Mouse (Mus musculus): Measurements from ENCODE around the gene Tmeff1.

The Tmeff1 gene

DNA sequence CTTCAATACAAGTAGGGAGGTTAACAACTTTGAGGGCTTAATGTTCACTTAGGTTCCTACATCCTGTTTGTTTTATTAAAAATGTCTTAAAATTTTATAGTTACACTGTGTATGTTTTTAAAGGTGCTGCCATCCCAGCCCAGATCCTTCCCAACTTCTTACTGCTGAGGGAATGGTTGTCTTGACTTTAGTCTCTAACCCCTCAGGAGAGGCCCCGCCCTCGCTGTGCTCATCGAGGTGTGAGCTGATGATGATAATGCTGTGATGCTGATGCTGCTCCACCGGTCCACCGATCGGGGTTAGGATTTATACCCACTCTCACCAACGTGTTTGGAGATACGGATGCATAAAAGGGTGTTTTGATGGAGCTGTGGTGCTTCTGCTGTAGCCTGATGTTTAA lies 23.1 kb upstream of the Tmeff1 start:
- in situ Hi-C loops (cut with MseI, MboI): no loop called here

DNA sequence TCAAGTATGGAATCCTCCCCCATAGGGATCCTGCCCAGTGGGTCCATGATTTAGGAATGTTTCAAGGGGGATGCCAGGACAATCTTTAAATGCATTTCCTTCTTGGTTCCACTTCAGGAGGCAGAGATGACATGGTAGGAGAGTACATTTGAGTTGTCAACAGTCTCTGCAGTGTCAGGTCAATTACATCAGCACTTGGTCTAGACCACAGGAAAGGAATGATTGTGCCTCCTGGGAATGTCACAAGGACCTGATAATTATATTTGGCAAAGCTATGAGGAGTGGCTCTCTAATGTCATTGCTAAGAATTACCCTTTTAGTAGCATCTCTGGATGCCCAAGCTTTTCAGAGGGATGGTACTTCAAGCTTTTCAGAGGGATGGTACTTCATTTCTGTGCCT lies 20.0 kb upstream of the Tmeff1 start:
- in situ Hi-C loops (cut with MseI, MboI): no loop called here

DNA sequence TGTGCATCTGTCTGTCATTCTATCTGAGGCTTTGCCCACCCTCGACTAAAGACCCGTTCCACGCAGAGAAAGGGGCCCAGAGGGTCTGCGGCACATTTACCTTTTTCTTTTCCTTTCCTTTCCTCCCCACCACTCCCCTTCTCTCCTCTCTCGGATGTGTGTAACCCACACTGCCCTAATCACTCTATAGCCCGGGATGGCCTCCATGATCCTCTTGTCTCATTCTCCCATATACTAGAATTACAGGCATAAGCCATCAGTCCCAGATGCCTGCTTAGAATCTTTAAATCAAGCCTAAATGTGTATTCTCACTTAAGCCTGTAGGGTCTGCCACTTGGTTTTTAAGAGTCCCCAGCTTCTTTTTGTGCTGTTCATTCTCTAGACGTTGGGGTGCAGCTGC lies 8.6 kb upstream of the Tmeff1 start:
- in situ Hi-C loops (cut with MseI, MboI): no loop called here

DNA sequence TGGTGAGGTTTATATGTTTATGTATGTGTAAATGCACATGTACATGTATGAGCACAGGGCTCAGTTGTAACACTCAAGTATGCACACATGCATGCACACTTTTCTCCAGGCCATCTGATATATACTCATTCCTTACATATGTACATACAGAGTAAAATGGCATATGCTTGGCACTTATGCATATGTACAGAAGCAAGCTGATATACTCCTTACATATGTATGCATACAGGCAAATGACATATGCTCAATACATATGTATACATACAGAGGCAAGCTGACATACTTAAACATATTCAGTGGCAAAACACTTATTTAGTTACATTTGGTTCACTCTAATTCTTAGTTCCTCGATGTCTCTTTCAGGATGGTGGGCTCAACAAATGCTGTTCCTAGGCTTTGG lies 7.1 kb upstream of the Tmeff1 start:
- in situ Hi-C loops (cut with MseI, MboI): no loop called here

DNA sequence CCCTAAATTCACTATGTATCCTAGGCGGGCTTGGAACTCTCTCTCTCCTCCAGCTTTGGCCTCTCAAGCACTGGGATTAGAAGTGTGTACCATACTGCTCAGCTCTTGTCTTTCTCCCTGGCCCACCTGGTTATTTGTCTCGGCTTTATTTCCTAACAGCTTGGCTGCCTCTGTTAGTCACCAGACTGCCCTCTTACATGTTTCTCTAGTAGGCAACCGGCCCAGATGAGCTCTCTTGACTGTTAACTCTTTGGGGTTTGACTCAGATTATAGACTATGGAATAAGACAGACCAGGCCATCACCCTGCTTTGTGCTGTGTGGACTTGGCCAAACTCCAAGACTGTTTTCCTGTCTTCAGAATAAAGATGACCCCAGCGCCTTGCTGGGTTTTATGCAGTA lies 6.6 kb upstream of the Tmeff1 start:
- in situ Hi-C loops (cut with MseI, MboI): no loop called here

DNA sequence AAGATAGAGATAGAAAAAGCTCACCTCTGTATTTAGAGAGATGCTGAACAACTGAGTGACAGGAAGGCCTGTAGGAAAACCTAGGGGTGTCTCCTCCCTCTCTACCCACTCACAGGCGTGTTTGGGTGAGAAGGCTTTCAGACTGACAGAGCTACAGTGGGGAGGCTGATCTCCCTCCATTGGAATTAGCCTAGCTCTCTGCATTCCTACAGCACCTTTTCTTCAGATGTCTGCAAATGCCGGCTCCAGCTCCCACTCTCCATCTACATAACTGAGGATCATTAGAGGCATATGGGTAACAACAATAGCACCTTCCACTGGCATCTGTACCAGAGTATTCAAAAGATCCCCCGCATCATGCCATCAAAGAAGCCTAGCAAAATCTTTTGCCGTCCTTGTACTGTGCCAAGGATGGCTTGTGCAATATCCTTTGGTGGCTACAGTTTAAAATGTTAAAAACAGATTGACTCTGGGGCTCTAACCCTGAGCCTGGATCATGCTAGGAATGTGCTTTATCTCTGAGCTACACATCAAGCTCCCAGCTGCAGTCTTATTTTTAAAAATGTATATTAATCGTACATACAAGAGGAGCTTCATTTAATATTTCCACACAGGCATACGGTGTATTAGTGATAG lies 5.4 kb upstream of the Tmeff1 start:
- in situ Hi-C loops (cut with MseI, MboI): no loop called here

DNA sequence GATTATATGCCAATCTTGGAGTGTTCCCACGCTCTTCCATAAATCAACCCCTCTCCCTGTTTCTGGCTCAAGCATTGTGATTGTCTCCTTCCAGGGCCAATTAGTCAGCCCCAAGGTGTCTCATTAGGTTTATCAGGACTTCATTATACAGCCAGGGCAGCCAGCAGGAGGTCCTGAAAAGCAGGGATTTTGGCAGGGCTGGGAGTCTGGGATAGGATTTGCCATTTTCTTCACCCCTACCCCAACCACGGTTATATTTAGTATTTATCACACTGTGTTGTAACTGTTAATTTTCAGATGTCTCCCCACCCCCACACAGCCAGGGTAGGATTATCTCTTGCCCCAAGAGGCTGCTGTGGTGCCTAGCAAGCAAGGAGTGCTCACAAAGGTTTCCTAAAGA lies 3.8 kb upstream of the Tmeff1 start:
- in situ Hi-C loops (cut with MseI, MboI): no loop called here

DNA sequence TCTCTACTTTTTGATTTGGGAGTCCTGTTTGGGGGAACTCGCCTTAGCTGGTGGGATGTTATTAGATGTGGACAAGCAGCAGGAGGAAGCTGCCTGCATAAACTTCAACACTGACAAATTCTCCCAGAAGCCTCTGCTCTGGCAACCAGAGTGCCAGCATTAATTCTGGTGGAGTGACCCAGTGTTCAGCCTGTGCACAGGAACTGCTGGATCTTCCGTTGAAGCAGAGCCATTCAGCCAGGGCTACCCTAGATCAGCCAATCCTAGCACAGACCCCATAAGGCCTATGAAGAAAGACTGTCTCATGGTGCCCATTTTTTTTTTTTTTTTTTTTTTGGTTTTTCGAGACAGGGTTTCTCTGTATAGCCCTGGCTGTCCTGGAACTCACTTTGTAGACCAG lies 3.0 kb upstream of the Tmeff1 start:
- in situ Hi-C loops (cut with MseI, MboI): no loop called here

DNA sequence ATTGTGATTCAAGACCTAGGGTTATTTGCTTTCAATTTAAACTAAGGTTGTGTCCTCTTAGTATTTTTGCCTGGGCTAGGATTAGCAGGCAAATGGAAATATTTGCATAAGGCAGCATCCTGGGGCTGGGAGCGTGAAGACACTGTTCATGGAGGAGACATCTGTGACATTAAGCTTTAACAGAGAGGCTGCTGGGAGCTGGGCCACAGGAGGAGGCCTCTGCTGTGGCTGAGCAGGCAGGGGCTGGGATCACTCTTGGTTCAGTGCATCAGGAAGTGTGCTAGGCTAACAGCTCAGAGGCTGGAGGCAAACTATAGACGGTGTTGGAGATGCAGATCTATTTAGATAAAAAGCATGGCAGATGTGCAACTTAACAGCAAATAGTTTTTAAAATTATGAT lies 2.0 kb upstream of the Tmeff1 start:
- in situ Hi-C loops (cut with MseI, MboI): no loop called here

DNA sequence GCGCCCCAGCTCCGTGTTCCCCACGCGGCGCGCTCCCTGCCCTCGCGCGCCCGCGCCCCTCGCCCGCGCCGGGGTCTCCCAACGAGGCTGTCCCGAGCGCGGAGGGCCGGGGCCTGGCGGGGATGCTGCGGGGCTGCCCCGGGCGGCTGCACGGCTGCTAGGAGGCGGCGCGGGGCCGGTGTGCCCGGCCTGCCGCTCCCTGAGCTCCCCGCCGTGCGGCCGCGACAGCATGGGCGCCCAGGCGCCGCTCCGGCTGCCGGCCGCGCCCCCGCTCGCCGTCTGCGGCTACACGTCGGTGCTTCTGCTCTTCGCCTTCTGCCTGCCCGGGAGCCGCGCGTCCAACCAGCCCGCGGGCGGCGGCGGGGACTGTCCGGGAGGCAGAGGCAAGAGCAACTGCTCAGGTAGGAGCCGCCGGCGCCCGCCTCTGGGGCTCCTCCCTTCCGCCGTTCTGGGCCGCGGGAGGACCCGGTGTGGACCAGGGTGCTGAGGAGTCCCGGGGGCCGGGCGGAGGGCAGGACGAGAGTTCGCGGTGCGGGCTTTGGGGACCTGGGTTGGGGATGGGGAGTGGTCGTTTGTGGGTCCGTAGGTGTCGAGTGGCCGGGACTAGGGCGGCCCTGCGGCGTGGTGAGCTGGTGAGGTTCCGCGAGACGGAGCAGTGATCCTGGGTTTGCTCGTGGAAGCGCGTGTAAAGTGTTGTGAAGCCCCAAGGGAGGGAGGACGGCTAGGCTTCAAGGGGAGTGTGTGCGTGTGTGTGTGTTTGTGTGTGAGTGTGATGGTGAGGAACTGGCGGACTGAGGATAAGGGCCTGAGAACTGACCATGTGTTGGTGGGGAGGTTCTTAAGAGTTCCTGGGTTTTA lies 496 bp downstream of the Tmeff1 start:
- in situ Hi-C loops (cut with MseI, MboI): no loop called here

DNA sequence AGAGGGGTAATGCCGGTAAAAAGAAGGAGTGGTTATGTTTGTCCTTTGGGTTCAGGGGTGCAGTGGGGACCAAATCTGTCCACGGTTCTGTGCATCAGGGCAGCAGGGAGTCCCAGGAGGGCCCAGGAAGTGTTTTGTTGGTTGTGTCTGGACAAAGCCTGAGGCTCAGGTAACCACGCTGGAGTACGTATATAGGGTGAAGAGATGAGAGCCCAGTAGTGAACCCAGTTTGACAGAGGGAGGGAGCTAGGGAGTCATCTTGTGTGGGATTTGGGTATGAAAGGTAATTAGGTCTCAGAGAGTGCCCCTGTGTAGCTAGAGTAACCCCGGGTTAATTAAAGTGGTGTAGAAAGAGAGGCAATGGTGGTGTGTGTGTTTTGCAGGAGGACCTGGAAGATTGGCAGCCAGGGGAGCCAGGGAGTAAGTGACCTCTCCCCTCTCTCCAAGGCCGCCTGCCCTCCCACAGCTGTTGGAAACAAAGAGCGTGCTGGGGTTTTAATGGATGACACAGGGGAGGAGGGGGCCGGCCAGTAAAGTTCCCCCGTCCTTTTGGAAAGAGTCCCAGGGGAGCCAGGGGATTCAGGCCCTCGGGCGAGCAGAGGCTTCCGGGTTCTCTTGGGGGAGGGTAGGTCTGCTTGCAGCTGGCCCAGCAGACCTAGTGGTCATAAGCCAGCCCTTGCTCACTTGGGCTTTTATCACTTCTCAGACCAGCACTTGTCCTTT lies 1.3 kb downstream of the Tmeff1 start:
- in situ Hi-C loops (cut with MseI, MboI): no loop called here

DNA sequence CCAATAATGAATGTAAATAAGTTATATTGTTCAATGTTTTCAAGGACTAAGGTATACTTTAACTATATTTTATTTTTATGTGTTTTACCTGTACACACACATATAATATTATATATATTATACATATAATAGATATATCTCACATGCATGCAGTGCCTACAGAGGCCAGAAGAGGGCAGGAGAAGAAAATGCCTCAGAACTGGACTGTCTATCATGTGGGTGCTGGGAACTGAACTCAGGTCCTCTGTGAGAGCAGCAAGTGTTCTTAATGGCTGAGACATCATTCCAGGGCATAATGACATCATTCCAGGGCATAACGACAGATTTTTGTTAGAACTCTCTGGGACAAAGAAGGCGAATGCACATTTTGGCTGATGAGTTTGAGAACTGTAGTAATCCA lies 2.6 kb downstream of the Tmeff1 start:
- in situ Hi-C loops (cut with MseI, MboI): no loop called here

DNA sequence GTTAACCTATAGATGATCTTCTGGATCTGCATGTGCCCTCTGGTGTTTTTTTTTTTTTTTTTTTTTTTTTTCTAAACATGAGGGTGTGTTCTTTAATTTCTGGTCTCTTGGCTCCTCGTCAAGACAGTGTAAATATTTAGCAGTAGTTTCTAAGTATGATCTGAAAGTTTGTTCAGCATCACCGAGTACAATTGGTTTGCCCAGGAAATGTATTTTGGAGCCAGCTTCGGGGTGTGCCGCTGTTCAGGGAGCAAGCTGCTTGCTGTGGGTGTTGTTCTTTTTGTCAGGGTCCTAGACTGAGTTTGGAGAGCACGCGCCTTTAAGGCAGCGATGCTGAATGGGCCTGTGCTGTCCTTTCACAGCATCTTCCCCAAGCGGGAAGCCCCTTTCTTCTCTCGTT lies 3.6 kb downstream of the Tmeff1 start:
- in situ Hi-C loops (cut with MseI, MboI): no loop called here

DNA sequence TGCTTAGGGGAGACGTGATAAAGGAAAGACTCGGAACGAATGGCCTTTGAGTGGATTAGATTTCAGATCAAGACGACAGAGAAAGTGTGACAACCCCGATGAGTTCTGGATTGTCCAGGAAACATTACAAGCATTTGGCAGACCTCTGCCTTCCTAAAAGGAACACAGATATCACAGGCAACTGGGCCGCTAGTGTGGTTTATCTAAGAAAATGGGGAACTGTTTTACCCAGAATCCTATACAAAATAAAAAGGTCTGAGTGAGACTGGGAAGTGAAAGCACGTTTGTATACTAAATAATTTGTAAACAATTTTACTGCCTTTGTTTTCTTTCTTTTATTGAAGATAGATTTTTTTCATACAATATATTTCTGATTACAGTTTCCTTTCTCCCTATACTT lies 5.9 kb downstream of the Tmeff1 start:
- in situ Hi-C loops (cut with MseI, MboI): no loop called here

DNA sequence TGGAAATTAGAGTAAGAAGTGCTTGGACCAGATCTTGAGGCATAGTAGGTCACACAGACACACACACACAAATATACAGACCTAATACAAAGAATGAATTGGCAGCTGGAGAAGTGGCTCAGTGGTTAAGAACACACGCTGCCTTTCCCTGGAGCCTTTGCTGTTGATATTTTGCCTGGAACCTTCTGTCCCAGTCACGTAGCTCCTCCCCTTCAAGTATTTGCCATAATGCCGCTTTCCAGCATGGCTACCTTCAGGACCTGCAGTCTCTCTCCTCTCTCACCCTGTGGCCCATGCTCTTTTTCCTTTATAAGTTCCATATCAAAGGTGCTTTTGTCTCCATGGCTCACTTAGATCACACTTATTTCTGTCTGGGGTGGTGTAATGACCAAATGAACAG lies 6.4 kb downstream of the Tmeff1 start:
- in situ Hi-C loops (cut with MseI, MboI): no loop called here

DNA sequence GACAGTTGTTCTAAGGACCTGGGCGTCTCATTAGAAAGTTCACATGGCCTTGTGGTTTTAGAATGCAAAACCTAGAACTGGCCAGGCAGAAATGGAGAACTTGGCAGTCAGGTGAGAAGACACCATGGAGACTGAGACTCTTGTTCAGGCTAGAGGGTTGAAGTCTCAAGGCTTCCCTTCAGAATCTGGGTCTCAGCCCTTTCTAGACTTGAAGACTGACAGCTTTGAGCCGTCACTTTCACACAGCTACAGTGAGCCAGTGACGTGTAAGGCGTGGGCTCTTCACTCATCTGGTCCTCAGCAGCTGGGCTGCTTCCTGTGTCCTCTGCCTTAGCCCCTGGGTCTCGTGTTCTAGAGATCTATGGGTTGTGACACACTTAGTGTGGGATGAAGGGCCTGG lies 7.4 kb downstream of the Tmeff1 start:
- in situ Hi-C loops (cut with MseI, MboI): no loop called here

DNA sequence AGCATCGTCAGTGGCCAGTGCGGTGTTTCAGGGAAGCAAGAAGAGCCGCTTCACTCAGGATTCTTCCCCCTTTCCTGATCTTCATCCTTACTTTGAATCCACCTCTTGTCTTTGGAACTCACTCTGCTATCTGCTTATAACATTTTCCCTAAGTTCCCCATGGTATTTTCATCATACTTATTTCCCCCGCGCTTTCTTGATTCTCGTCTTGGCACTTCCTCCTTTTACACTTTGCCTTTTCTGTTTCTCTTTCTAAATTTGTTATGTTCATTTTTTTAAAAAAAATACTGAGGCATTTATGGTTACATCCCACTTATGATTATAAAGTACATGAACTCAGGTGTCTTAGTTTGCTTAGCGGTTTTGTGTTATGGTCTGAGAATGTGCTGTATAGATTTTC lies 7.9 kb downstream of the Tmeff1 start:
- in situ Hi-C loops (cut with MseI, MboI): no loop called here

DNA sequence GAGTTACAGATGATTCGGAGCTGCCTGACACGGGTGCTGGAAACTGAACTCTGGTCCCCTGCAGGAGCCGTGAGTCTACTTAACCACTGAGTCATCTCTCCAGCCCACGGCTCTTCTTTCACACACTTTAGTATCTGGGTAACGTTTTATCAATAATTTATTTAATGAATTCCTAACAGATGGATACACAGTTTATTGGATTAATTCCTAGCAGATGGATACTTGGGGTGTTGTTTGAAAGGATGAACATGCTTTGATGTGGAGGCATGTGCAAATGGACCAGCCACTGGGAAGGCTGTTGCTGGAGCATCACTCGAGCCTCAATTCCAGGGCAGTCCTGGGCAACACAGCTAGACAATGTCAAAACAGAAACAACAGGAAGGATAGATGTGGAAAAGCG lies 11.1 kb downstream of the Tmeff1 start:
- in situ Hi-C loops (cut with MseI, MboI): no loop called here

DNA sequence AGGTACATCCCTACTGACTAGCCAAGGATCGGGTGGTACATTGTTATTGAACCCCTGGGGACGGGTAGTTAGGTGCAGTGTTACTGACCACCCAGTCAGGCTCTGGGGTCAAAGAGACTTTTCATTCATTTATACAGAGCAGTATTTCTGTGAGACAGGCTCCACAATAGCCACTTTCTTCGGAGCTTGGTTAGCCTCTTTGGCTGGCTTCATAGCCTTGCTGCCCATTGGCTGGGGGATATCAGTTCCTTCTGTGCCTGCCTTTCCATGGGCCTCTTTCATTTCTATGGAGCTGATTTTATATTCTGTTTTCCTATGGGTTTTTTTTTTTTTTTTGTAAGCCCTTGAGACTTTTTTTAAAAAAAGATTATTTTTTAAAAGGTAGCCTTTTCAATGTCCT lies 20.7 kb downstream of the Tmeff1 start:
- in situ Hi-C loops (cut with MseI, MboI): no loop called here

DNA sequence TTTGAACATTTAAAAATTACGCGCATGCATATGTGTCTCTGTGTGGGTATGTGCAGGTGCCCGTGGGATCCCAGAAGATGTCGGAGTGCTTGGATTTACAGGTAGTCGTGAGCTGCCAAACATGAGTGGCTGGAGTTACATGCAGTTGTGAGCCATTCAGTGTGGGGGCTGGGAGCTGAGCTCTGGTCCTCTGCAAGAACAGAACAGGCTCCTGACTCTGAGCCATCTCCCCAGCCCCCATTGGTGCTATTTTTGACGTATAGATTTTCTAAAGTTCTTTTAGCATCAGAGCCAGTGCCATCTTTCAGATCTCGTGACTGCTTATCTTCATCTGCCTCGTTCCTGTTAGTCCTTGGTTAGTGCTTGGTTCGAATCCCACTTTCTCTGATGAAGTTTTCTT lies 24.5 kb downstream of the Tmeff1 start:
- in situ Hi-C loops (cut with MseI, MboI): no loop called here

DNA sequence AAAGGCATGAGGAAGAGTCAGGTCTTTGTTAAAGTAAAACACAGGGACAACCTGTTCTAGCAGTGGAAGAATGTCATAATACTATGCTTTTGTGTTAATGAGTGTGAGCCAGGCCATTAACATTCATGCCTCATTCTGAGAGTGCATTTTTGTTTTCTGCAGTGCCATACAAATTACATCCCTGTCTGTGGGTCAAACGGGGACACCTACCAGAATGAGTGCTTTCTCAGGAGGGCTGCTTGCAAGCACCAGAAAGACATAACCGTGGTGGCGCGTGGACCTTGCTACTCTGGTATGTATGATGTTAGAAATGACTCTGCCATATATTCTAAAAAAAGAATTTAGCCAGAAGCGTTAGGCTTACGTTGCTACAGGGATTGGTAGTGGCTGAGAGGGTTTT lies 25.3 kb downstream of the Tmeff1 start:
- in situ Hi-C loops (cut with MseI, MboI): no loop called here

DNA sequence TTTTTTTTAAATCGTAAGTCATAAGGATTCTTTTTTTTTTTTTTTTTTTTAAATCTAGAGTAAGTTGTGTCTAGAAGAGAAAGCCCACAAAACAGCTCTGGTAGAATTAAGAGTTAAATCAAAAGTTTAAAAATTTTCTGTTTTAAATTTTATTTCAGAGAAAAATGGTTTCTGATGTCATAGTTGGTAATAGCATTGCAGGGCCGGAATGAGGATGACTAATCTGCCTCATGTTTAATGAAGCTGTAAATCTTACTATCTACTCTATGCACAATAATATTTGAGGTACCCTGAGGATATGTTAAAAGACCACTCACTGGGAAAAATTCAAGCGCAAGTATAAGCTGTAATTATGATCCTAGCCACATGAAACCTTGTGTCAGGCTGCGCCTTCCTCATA lies 30.5 kb downstream of the Tmeff1 start:
- in situ Hi-C loops (cut with MseI, MboI): no loop called here

DNA sequence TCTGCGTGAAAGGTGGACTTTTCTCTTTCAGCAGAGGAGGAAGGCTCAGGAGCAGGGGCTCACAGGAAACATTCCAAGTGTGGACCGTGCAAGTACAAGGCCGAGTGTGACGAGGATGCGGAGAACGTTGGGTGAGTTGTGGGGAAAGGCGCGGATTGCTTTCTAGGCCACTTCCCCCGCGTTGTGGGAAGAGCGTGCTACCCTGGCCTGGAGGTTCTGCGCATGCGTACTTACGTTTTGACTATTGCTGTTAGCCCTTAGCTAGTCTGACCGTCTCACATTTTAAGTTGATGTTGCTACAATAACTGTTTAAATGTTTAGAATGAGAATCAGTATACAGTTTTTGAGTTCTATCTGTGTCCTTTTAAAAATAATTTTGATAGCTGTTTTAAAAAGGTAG lies 32.2 kb downstream of the Tmeff1 start:
- in situ Hi-C loops (cut with MseI, MboI): no loop called here
